Mouse (Mus musculus): ENCODE data around the gene Gsg1l. TPM values are rescaled to one million over a fixed set of nuclear protein-coding genes. Genes with fewer than 3 reads are reported as not detected.
A peak's percentile ranks its signal among the peaks of the same experiment; 100 is the strongest.

Gsg1l gene
- total RNA-seq, 4 experiments from 2014 or later: 18.4 to 28.8 (median 21.1) TPM

- DNase-seq (ENCODE audit: low spot score in 2 of 2): peak in 1 of 2 experiments; percentile 21
These were observed 210.6 kb downstream of the Gsg1l start for GRCm38 (mm10) chr7:125871404-125872201.

DNA sequence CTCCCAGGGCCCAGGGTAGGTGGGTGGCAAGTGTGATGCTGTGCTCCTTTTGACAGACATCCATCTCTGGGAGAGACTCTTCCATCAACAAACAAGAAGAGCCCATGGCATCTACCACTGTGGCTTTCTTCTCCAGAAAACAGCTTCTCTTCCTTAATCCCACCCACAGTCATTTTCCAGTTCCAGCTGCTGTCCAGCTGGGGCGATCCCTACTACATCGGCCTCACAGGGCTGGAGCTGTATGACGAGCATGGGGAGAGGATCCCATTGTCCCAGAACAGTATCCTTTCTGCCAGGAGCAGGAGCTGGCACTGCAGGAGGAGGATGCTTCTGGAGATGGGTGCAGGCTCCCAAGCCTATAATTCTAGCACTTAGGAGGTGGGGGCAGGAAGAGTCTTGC lies 213.6 kb downstream of the Gsg1l start:
- no peak for DNase-seq (ENCODE audit: low spot score in 2 of 2)

- DNase-seq (ENCODE audit: low spot score in 2 of 2): no peak
These were observed 217.0 kb downstream of the Gsg1l start for GRCm38 (mm10) chr7:125865234-125865633.

DNA sequence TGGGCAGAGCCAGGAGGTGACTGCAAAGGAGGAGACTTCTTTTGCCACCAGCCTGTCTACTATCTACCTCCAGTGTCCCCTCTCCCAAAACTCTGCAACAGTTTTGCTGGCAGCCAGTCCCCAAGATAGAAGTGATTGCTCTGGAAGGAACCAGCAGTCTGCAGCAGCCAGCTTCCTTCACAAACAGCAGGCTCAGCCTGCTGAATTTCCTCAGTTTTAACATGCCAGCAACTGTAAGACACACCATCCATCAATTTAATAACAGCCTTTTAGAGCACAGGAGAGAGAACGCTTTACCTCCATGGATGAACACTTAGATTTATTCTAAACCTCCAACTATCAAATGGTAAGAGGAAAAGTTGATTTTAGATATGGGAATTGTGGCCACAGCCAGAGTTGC lies 218.2 kb downstream of the Gsg1l start:
- DNase-seq (ENCODE audit: low spot score in 2 of 2): no peak

- no peak for DNase-seq (ENCODE audit: low spot score in 2 of 2)
These were observed 221.8 kb downstream of the Gsg1l start for GRCm38 (mm10) chr7:125860421-125860820.

DNA sequence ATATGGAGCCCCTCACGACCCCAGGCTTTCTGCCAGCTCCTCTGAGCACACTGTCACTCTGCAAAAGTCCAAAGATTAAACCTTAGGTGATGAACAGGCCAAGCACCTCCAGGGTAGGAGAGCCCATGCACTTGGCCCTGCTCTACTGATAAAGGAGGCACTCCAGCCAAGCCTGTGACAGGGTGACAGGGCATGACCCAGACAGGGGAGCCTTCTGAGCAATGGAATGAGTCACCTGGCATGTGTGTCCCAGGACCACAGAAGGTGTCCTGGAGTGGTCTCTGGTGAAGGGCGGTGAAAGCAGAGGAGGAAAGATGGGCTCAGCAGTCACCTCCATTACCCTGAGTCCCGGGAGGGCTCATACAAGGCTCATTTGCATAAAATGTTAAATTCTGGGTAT lies 222.6 kb downstream of the Gsg1l start:
- DNase-seq (ENCODE audit: low spot score in 2 of 2): no peak

DNA sequence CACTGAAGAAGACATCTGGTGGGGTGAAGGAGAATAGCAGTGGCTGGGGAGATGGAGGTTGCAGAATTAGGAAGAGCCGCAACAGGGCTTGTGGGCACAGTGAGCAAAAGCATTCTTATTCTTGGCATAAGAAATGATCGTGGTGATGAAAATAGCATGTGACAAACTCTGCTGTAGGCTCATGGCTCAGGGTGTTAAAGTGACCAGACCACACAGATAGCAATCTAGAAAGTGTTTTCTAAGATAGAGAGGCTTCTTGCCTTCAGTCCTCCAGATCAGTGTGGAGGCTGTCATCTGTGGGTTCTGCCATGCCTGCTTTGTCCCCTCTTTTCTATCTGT lies 234.7 kb downstream of the Gsg1l start:
- no peak for DNase-seq (ENCODE audit: low spot score in 2 of 2)

DNA sequence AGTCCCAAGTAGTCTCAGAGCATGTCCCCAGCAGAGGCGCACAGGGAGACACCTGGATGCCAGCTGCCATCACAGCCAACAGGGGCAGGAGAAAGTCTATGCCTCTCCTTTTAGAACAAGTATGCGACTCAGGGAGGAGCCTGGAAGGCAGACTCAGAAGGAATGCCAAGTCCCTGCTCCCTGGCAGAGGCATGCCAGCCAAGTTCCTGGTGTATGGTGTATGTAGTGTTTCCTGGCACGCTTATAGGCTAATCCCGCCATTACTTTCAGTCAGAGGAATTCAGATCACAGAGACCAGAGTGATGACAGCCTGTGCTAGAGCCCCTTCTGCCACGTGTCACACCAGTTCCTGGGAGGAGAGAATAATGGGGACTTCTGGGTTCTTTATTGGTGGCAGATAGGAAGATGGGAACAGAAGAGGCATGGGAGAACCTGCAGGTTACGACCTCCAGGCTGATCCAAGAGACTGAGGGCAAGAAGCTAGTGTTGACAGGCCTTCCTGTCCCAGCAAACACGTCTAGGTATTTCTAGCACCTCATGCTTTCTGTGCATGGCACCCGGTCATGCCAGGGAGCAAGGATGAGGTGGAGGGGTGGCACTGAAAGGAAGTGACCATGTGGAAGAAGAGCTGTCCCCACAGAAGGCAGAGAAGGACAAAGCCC lies 235.2 kb downstream of the Gsg1l start:
- no peak for DNase-seq (ENCODE audit: low spot score in 2 of 2)

GRCm38 (mm10) chr7:125845611-125846010 lies 236.6 kb downstream of the Gsg1l start:
- no peak for DNase-seq (ENCODE audit: low spot score in 2 of 2)

DNA sequence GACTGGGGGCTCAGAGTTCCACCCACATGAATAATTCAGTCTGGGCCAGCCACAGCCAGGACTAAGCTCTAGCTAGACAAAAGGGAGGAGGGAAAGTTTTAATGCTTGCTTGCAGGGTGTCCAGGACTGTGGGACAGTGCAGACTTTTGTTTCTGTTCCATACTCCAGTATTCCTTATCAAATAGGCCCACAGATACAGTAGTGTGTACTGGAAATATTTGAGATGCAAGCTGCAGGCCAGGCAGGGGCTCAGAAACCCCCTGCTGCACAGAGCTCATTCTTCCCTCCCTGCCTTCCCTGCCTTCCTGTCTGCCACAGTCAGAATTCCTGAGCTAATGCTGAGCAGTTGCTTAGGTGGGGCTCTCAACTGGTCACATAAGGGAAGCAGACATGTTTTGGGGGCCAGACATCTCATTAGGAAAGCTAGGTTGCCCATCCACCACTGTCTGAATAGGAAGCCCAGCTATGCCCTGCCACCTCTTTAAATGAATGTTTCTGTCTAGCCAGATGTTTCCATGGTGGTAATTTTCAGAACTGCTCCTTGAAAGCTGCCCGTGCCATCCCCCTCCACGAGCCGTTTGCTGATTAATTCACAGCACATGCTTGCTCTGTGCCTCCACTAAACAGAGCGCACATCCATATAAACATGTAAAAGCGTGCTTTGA lies 244.0 kb downstream of the Gsg1l start:
- DNase-seq (ENCODE audit: low spot score in 2 of 2): no peak

DNA sequence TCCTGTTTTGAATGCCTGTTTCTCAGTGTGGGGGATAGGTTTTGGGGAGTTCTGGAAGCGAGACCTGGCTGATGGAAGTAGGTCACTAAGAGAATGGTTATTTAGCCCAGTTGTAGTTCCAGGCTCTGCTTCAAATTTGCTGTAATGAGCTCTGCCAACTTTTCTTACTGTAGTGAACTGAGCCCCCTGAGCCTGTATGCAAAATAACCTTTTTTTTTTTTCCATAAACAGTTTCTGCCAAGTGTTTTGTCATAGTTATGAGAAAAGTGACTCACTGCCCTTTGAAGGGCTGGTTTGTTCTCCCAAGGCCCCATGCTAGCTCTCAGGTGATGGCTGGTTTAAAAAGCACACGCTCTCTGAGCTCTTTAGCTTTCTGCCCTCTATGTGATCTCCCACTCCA lies 248.7 kb downstream of the Gsg1l start:
- DNase-seq (ENCODE audit: low spot score in 2 of 2): no peak

GRCm38 (mm10) chr7:125832767-125833166 lies 249.4 kb downstream of the Gsg1l start:
- no peak for DNase-seq (ENCODE audit: low spot score in 2 of 2)

DNA sequence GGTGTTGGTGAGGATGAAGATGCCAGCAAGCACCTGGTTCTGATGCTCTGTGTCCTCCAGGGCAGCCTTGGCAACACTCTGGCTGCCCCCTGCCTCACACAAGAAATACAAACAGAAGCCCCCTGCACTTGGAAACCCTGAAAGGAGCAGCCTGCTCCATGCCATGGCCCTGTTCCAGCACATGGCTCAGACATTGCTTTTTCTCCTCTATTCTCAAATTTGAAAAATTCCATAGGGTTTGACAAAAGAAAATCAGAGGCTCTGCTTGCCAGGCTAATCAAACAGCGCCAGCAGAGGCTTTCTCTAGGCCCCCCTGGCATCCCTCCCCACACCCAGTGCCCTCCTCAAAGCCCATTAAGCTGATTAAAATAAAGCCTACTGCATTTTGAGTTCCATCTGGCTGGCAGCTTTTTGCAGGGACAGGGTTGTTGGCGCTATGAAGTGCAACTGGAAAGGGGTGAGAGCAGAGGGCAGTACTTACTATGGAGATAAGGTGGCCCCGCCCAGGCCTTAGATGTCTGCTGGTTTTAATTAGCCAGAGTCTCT lies 253.0 kb downstream of the Gsg1l start:
- DNase-seq (ENCODE audit: low spot score in 2 of 2): no peak

GRCm38 (mm10) chr7:125828561-125828960 lies 253.7 kb downstream of the Gsg1l start:
- no peak for DNase-seq (ENCODE audit: low spot score in 2 of 2)

Other genes starting within 250 kb of the Gsg1l start
- 10 to 100 TPM; 89.1 to 99.7 (median 96.2) TPM for gene Xpo6, start 118.1 kb upstream of the Gsg1l start, total RNA-seq (2022)
- gene Sbk1, start 190.2 kb upstream of the Gsg1l start, total RNA-seq (2022): 10 to 100 TPM; 56.4 to 75.1 (median 65.6) TPM

All from layer of hippocampus, adult 8-10 months (tissue).